Mouse (Mus musculus): Measurements from ENCODE around the gene Colec11.

- TF ChIP-seq NRF1 (IDR thresholded peaks at IDR 0.05; ENCODE audit: low read depth, low read length) (no peak), IRF4 (IDR thresholded peaks at IDR 0.05; ENCODE audit: low read depth, low read length) (no peak), POLR2A (IDR thresholded peaks at IDR 0.05; ENCODE audit: low read depth, low read length) (no peak), CTCF (conservative IDR thresholded peaks at IDR 0.05 in 1 of 2, IDR thresholded peaks at IDR 0.05 in 1 of 2; ENCODE audit: low read depth in 2 of 2, low read length in 2 of 2) (no peak), ETS1 (conservative IDR thresholded peaks at IDR 0.05; ENCODE audit: low read depth, low read length) (no peak), MXI1 (IDR thresholded peaks at IDR 0.05; ENCODE audit: low read depth, low read length) (no peak), CHD1 (IDR thresholded peaks at IDR 0.05; ENCODE audit: low read depth, low read length) (no peak), TCF12 (IDR thresholded peaks at IDR 0.05; ENCODE audit: low read depth, low read length) (no peak), NELFE (IDR thresholded peaks at IDR 0.05; ENCODE audit: low read depth, low read length) (no peak), SIN3A (IDR thresholded peaks at IDR 0.05; ENCODE audit: low read length) (no peak), GABPA (IDR thresholded peaks at IDR 0.05; ENCODE audit: insufficient replicate concordance, low read depth, low read length) (no peak)
Measured at GRCm38 (mm10) chr12:28582423-28582822, 40.8 kb downstream of the Colec11 start, which contains the start of gene Allc.

Measured in CH12.LX (cell line).